Mouse (Mus musculus) stomach, embryonic 14.5 days (tissue): ENCODE results near the gene Nat10. TPM values are rescaled to one million over a fixed set of nuclear protein-coding genes. Genes with fewer than 3 reads are reported as not detected.
A peak's percentile ranks its signal among the peaks of the same experiment; 100 is the strongest.

Source experiments
- ATAC-seq: fragments of 200-750 bp; cut with Nextera tagmentation; 2 replicates; pipeline ENCODE4 v1.8.0; 2017; ENCODE audit warnings: low read depth, moderate TSS enrichment; ENCODE audit not compliant: insufficient number of reproducible peaks, insufficient read depth, low FRiP score
- H3K27ac ChIP-seq: fragments of 300-500 bp; sonication (generic); 2 replicates; pipeline ENCODE4 v1.5.1; 2014; ENCODE audit warnings: mild to moderate bottlenecking, low read length, moderate library complexity, mixed read lengths
- H3K27me3 ChIP-seq: fragments of 300-500 bp; sonication (generic); 2 replicates; pipeline ENCODE4 v1.6.1; 2014; ENCODE audit warnings: low read length, control low read depth, mixed read lengths; ENCODE audit not compliant: control insufficient read depth, insufficient read depth
- H3K36me3 ChIP-seq: fragments of 300-500 bp; sonication (generic); 2 replicates; pipeline ENCODE4 v1.6.1; 2014; ENCODE audit warnings: mild to moderate bottlenecking, control low read depth, low read length, moderate library complexity, mixed read lengths; ENCODE audit not compliant: control insufficient read depth, insufficient read depth
- H3K4me1 ChIP-seq: fragments of 300-500 bp; sonication (generic); 2 replicates; pipeline ENCODE4 v1.6.1; 2014; ENCODE audit warnings: low read length, control low read depth, mixed read lengths; ENCODE audit not compliant: control insufficient read depth, insufficient read depth
- H3K4me2 ChIP-seq: fragments of 300-500 bp; sonication (generic); replicated peaks from 2 replicates; pipeline ENCODE4 v1.6.1; 2014; ENCODE audit warnings: low read depth, low read length, control low read depth
- H3K4me3 ChIP-seq: fragments of 300-500 bp; sonication (generic); 2 replicates; pipeline ENCODE4 v1.5.1; 2014; ENCODE audit warnings: low read depth, low read length, control low read depth
- H3K9ac ChIP-seq: fragments of 300-500 bp; sonication (generic); replicated peaks from 2 replicates; pipeline ENCODE4 v1.6.1; 2014; ENCODE audit warnings: low read depth, mild to moderate bottlenecking, control low read depth, low read length, moderate library complexity, mixed read lengths
- H3K9me3 ChIP-seq: fragments of 300-500 bp; sonication (generic); 2 replicates; pipeline ENCODE4 v1.6.1; 2016; ENCODE audit warnings: low read depth, low read length, control low read depth; ENCODE audit not compliant: control insufficient read depth
- WGBS: fragments of 180-500 bp; shearing (Covaris S2); extraction: QIAGEN DNeasy Blood & Tissue Kit; methylation state at CpG from one replicate; pipeline ENCODE4 v1.1.7; 2014; 5-methylcytosine and 5-hydroxymethylcytosine counted together
- polyA plus RNA-seq: library from polyadenylated mRNA; unstranded; fragments of >200 nt; fragmentation: Nextera tagmentation; extraction: Ambion mirVana; gene quantifications from 2 replicates; pipeline ENCODE4 v1.2.1, GENCODE M21; 2014

The Nat10 gene
- 26.7 and 27.4 TPM in 2 replicates for polyA plus RNA-seq

GRCm38 (mm10) chr2:103760906-103761716, at the start of gene Nat10:
Gene Nat10, minus strand, starts transcription at chr2:103761270.
- under 1% methylated on average over 47 of the region's 47 CpGs for WGBS
- no peaks in the 10 kb centered on the region for H3K9me3 ChIP-seq
- H3K9ac ChIP-seq = peak within 1 kb of the TSS; percentile 57
- H3K4me1 ChIP-seq = peaks cover 4% of the 10 kb centered on the region; the same call in 1 of the 2 replicates
- peak within 1 kb of the TSS; percentile 80 for H3K4me3 ChIP-seq
- peak; percentile 97 for ATAC-seq
- H3K4me2 ChIP-seq = peak within 1 kb of the TSS; percentile 87
- H3K27ac ChIP-seq = peak within 1 kb of the TSS; percentile 67
- peaks cover 18% of the 10 kb centered on the region for H3K36me3 ChIP-seq
- H3K27me3 ChIP-seq = no peaks in the 10 kb centered on the region

GRCm38 (mm10) chr2:103810412-103810811, 49.3 kb upstream of the Nat10 start:
- Histone ChIP-seq H3K9me3 (no peaks in the 10 kb centered on the region), H3K27ac (no peak overlapping the region), H3K27me3 (no peaks in the 10 kb centered on the region), H3K4me3 (no peak overlapping the region), H3K4me2 (no peak overlapping the region), H3K9ac (no peak overlapping the region), H3K4me1 (no peaks in the 10 kb centered on the region), H3K36me3 (no peaks in the 10 kb centered on the region)
- ATAC-seq = no peak
- WGBS = 84% methylated on average over 6 of the region's 6 CpGs

GRCm38 (mm10) chr2:103808466-103808865, 47.4 kb upstream of the Nat10 start:
- no peak for ATAC-seq
- no peaks in the 10 kb centered on the region for H3K27me3 ChIP-seq
- H3K9me3 ChIP-seq = no peaks in the 10 kb centered on the region
- no peak overlapping the region for H3K4me3 ChIP-seq
- no peak overlapping the region for H3K9ac ChIP-seq
- no peak overlapping the region for H3K27ac ChIP-seq
- H3K4me1 ChIP-seq = no peaks in the 10 kb centered on the region
- H3K4me2 ChIP-seq = no peak overlapping the region
- H3K36me3 ChIP-seq = no peaks in the 10 kb centered on the region

GRCm38 (mm10) chr2:103803770-103804530, 42.9 kb upstream of the Nat10 start:
- Histone ChIP-seq H3K4me3 (no peak overlapping the region), H3K36me3 (no peaks in the 10 kb centered on the region), H3K27ac (no peak overlapping the region), H3K9me3 (no peaks in the 10 kb centered on the region), H3K4me2 (no peak overlapping the region), H3K9ac (no peak overlapping the region), H3K27me3 (no peaks in the 10 kb centered on the region), H3K4me1 (peaks cover 9% of the 10 kb centered on the region)
- no peak for ATAC-seq
- WGBS = 70% methylated on average over 5 of the region's 5 CpGs

GRCm38 (mm10) chr2:103802422-103802821, 41.4 kb upstream of the Nat10 start:
- ATAC-seq = no peak
- WGBS = 75% methylated on average over 1 of the region's 1 CpGs
- H3K9ac ChIP-seq = no peak overlapping the region
- H3K4me2 ChIP-seq = no peak overlapping the region
- no peaks in the 10 kb centered on the region for H3K9me3 ChIP-seq
- peaks cover 14% of the 10 kb centered on the region for H3K4me1 ChIP-seq
- H3K27me3 ChIP-seq = no peaks in the 10 kb centered on the region
- no peaks in the 10 kb centered on the region for H3K36me3 ChIP-seq
- H3K27ac ChIP-seq = no peak overlapping the region
- H3K4me3 ChIP-seq = no peak overlapping the region

- no peaks in the 10 kb centered on the region for H3K9me3 ChIP-seq
- WGBS = under 1% methylated on average over 33 of the region's 33 CpGs
- H3K4me3 ChIP-seq = peak within 1 kb of the TSS; percentile 98
Observed at GRCm38 (mm10) chr2:103797491-103798009, 36.5 kb upstream of the Nat10 start, which contains the start of gene Caprin1. Gene Caprin1, minus strand, starts transcription at chr2:103797649.

GRCm38 (mm10) chr2:103796861-103797466, 35.9 kb upstream of the Nat10 start:
- Histone ChIP-seq H3K9ac (peak overlapping the region; percentile 96), H3K36me3 (peaks cover 20% of the 10 kb centered on the region), H3K4me3 (peak overlapping the region; percentile 98), H3K9me3 (no peaks in the 10 kb centered on the region), H3K4me2 (peak overlapping the region; percentile 48), H3K27me3 (no peaks in the 10 kb centered on the region), H3K27ac (peak overlapping the region; percentile 100), H3K4me1 (peaks cover 14% of the 10 kb centered on the region)
- WGBS = 0% methylated on average over 50 of the region's 72 CpGs
- ATAC-seq = peak; percentile 66

More at GRCm38 (mm10) chr2:103797491-103798009, 36.5 kb upstream of the Nat10 start, which contains the start of gene Caprin1:
- H3K36me3 ChIP-seq = peaks cover 16% of the 10 kb centered on the region
- no peaks in the 10 kb centered on the region for H3K27me3 ChIP-seq
- peak within 1 kb of the TSS; percentile 96 for H3K9ac ChIP-seq
- peak within 1 kb of the TSS; percentile 100 for H3K27ac ChIP-seq
- peaks cover 14% of the 10 kb centered on the region for H3K4me1 ChIP-seq
- ATAC-seq = peak; percentile 95
- H3K4me2 ChIP-seq = peak within 1 kb of the TSS; percentile 48
